Mouse (Mus musculus): ENCODE data around the gene Grin2b.
"Not testable (repeated sequence)": the region's sequence is repeated elsewhere in the genome, so short reads cannot be mapped to it uniquely, and the experiment has no call there.

Grin2b gene

GRCm38 (mm10) chr6:135721706-135722105 lies 451.6 kb downstream of the Grin2b start:
- ATAC-seq (ENCODE audit: insufficient number of reproducible peaks, low FRiP score, low TSS enrichment), result no peak

GRCm38 (mm10) chr6:135714906-135715305 lies 458.4 kb downstream of the Grin2b start:
- ATAC-seq (ENCODE audit: insufficient number of reproducible peaks, low FRiP score, low TSS enrichment), result no peak

- ATAC-seq (ENCODE audit: insufficient number of reproducible peaks, low FRiP score, low TSS enrichment), result no peak
These were observed 459.1 kb downstream of the Grin2b start for GRCm38 (mm10) chr6:135714236-135714635.

- no peak for ATAC-seq (ENCODE audit: insufficient number of reproducible peaks, low FRiP score, low TSS enrichment)
These were observed 459.6 kb downstream of the Grin2b start for GRCm38 (mm10) chr6:135713716-135714115.

GRCm38 (mm10) chr6:135706850-135707522 lies 466.3 kb downstream of the Grin2b start:
- ATAC-seq (ENCODE audit: insufficient number of reproducible peaks, low FRiP score, low TSS enrichment), result not testable (repeated sequence)

GRCm38 (mm10) chr6:135703655-135704054 lies 469.7 kb downstream of the Grin2b start:
- no peak for ATAC-seq (ENCODE audit: insufficient number of reproducible peaks, low FRiP score, low TSS enrichment)

GRCm38 (mm10) chr6:135701361-135701760 lies 471.9 kb downstream of the Grin2b start:
- no peak for ATAC-seq (ENCODE audit: insufficient number of reproducible peaks, low FRiP score, low TSS enrichment)

GRCm38 (mm10) chr6:135700717-135701345 lies 472.5 kb downstream of the Grin2b start:
- no peak for ATAC-seq (ENCODE audit: insufficient number of reproducible peaks, low FRiP score, low TSS enrichment)

GRCm38 (mm10) chr6:135692533-135692932 lies 480.8 kb downstream of the Grin2b start:
- ATAC-seq (ENCODE audit: insufficient number of reproducible peaks, low FRiP score, low TSS enrichment), result no peak

- ATAC-seq (ENCODE audit: insufficient number of reproducible peaks, low FRiP score, low TSS enrichment), result no peak
These were observed 481.8 kb downstream of the Grin2b start for GRCm38 (mm10) chr6:135691561-135691960.

GRCm38 (mm10) chr6:135687926-135688325 lies 485.4 kb downstream of the Grin2b start:
- no peak for ATAC-seq (ENCODE audit: insufficient number of reproducible peaks, low FRiP score, low TSS enrichment)

GRCm38 (mm10) chr6:135684206-135684605 lies 489.1 kb downstream of the Grin2b start:
- no peak for ATAC-seq (ENCODE audit: insufficient number of reproducible peaks, low FRiP score, low TSS enrichment)

- not testable (repeated sequence) for ATAC-seq (ENCODE audit: insufficient number of reproducible peaks, low FRiP score, low TSS enrichment)
These were observed 491.9 kb downstream of the Grin2b start for GRCm38 (mm10) chr6:135681423-135681822.

GRCm38 (mm10) chr6:135680105-135680710 lies 493.1 kb downstream of the Grin2b start:
- no peak for ATAC-seq (ENCODE audit: insufficient number of reproducible peaks, low FRiP score, low TSS enrichment)

- ATAC-seq (ENCODE audit: insufficient number of reproducible peaks, low FRiP score, low TSS enrichment), result no peak
These were observed 498.9 kb downstream of the Grin2b start for GRCm38 (mm10) chr6:135674380-135674779.

- no peak for ATAC-seq (ENCODE audit: insufficient number of reproducible peaks, low FRiP score, low TSS enrichment)
These were observed 501.3 kb downstream of the Grin2b start for GRCm38 (mm10) chr6:135672003-135672402.
